Mouse (Mus musculus): ENCODE measurements around the gene Terf2. TPM values are rescaled to one million over a fixed set of nuclear protein-coding genes. Genes with fewer than 3 reads are reported as not detected.

Gene Terf2
- 14.7 and 15.3 TPM in 2 replicates for polyA plus RNA-seq (2015; fragmentation: Nextera tagmentation; extraction: Ambion mirVana)

GRCm38 (mm10) chr8:107096366-107097036, at the start of gene Terf2:
Terf2 (minus strand) TSS chr8:107096547.

DNA sequence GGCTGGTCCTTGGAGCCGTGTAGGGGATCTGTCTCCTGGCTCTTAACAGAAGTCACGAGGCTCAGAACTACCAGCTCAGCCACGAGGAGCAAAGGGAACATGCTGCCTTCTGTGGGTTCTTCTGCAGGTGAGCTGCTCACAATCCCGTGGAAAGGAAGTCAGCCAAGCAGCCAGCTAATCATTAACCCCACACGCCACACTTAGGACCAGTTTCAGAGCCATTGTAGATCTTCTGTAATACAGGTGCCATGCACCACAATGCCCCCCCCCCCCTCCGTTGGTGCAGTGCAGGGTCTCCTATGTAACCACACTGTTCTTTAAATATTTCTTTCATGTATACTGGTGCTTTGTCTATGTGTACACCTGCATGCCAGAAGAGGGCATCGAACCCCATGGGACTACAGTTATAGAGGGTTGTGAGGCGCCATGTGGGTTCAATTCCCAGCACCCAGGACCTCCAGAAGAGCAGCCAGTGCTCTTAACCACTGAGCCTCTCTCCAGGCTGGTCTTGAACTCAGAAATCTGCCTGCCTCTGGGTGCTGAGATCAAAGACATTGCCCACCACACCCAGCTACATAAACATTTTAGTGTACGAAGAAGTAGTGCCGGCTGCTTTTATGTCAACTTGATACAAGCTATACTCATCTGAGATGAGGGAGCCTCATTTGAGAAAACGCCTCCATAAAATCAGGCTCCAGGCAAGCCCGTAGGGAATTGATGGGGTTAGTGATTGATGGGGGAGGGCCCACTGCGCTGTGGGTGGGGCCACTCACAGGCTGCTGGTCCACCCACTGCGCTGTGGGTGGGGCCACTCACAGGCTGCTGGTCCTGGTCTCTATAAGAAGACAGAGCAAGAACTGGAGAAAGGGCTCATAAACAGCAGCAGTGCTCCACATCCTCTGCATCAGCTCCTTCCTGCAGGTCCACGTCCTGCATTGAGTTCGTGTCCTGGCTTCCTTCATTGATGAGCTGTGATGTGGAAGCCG, 30.5 kb downstream of the Terf2 start, which contains the start of gene Tmed6:
Gene Tmed6, minus strand, starts transcription at position 134 of the 986 bp plus-strand sequence.

GRCm38 (mm10) chr8:107056076-107056972, 40.0 kb downstream of the Terf2 start, which contains the start of the genes Cog8 and Nip7:
Cog8 (minus strand) TSS chr8:107056689.
Nip7 (plus strand) TSS chr8:107056877.

GRCm38 (mm10) chr8:107048061-107048941, 48.0 kb downstream of the Terf2 start, which contains the start of gene Pdf:
Pdf (minus strand) TSS chr8:107048614.

DNA sequence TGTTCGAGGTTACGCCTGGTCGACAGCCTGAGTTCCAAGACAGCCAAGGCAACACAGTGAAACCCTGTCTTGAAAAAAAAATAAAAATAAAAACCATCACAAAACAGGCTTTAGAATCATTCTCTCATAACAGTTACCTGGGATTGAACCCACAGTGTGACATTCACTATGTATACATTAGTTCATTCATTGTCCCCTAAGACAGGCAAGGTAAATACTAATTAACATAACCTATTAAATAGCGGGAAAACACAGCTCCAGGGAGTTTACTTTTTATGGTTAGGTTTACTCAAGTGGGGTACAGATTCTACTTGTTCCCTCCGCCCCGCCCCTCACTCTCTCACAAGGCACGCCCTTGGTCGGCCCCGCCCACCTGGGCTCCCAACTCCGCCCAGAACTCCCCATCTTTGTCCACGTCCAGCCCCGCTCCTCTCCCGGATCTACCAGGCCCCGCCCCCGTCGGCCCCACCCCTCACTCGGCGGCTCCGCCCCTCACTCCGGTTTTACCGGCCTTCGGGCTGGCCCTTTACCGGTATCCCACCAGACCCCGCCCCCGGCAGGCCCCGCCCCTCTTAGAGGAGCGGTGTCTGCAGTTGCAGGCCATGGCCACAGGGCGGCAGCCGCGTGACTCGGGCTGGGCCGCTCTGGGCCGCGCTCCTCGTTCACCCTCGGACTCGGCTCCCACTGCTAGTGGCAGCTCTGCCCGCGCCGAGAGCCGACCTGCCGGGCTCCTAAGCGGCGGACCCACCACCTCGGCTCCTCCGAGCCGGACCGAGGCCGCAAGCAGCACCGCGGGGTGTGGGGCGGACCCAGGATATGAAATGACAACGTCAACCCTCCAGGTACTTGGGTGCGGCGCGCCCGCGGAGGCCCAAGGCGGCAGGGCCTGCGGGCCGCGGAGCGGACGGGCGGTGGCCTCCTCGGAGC, 65.4 kb downstream of the Terf2 start, which contains the start of gene Vps4a:
Gene Vps4a, plus strand, starts transcription at position 573 of the 927 bp plus-strand sequence.

Other genes starting within 250 kb of the Terf2 start
- 0.11 and 0.12 TPM in 2 replicates for gene Has3, start 226.3 kb downstream of the Terf2 start, polyA plus RNA-seq (2015; fragmentation: Nextera tagmentation; extraction: Ambion mirVana)
- gene Utp4, start 202.9 kb downstream of the Terf2 start, polyA plus RNA-seq (2015; fragmentation: Nextera tagmentation; extraction: Ambion mirVana) = 41.9 and 43.2 TPM in 2 replicates
- 7.0 and 9.8 TPM in 2 replicates for gene Sntb2, start 160.8 kb downstream of the Terf2 start, polyA plus RNA-seq (2015; fragmentation: Nextera tagmentation; extraction: Ambion mirVana)
- 30.2 and 31.6 TPM in 2 replicates for gene Vps4a, start 65.3 kb downstream of the Terf2 start, polyA plus RNA-seq (2015; fragmentation: Nextera tagmentation; extraction: Ambion mirVana)
- 15.6 and 20.7 TPM in 2 replicates for gene Pdf, start 47.9 kb downstream of the Terf2 start, polyA plus RNA-seq (2015; fragmentation: Nextera tagmentation; extraction: Ambion mirVana)
- 16.4 and 18.0 TPM in 2 replicates for gene Cog8, start 39.9 kb downstream of the Terf2 start, polyA plus RNA-seq (2015; fragmentation: Nextera tagmentation; extraction: Ambion mirVana)
- gene Nip7, start 39.7 kb downstream of the Terf2 start, polyA plus RNA-seq (2015; fragmentation: Nextera tagmentation; extraction: Ambion mirVana) = 54.8 and 56.4 TPM in 2 replicates
- gene Tmed6, start 30.9 kb downstream of the Terf2 start, polyA plus RNA-seq (2015; fragmentation: Nextera tagmentation; extraction: Ambion mirVana) = 0.15 and 1.6 TPM in 2 replicates
- gene Cyb5b, start 54.1 kb upstream of the Terf2 start, polyA plus RNA-seq (2015; fragmentation: Nextera tagmentation; extraction: Ambion mirVana) = 19.3 and 19.4 TPM in 2 replicates
- gene Nfat5, start 196.9 kb upstream of the Terf2 start, polyA plus RNA-seq (2015; fragmentation: Nextera tagmentation; extraction: Ambion mirVana) = 6.2 and 8.8 TPM in 2 replicates

All from spleen, postnatal 0 days (tissue).